Mouse (Mus musculus) intestine, postnatal 0 days (tissue): ENCODE results near the gene Prr36. TPM values are rescaled to one million over a fixed set of nuclear protein-coding genes. Genes with fewer than 3 reads are reported as not detected.
A peak's percentile ranks its signal among the peaks of the same experiment; 100 is the strongest.

Experiments used
- ATAC-seq: fragments of 200-750 bp; cut with Nextera tagmentation; 2 replicates; pipeline ENCODE4 v1.8.0; 2017; ENCODE audit warnings: mild to moderate bottlenecking, moderate TSS enrichment, moderate library complexity
- H3K27ac ChIP-seq: fragments of 300-500 bp; sonication (generic); 2 replicates; pipeline ENCODE4 v1.5.1; 2014; ENCODE audit warnings: mild to moderate bottlenecking, low read depth, low read length, moderate library complexity
- H3K27me3 ChIP-seq: fragments of 300-500 bp; sonication (generic); replicated peaks from 2 replicates; pipeline ENCODE4 v1.6.1; 2014; ENCODE audit warnings: low read length, mixed read lengths; ENCODE audit not compliant: control insufficient read depth, insufficient read depth
- H3K36me3 ChIP-seq: fragments of 300-500 bp; sonication (generic); 2 replicates; pipeline ENCODE4 v1.6.1; 2014; ENCODE audit warnings: mild to moderate bottlenecking, moderate library complexity; ENCODE audit not compliant: control insufficient read depth, insufficient read depth
- H3K4me1 ChIP-seq: fragments of 300-500 bp; sonication (generic); replicated peaks from 2 replicates; pipeline ENCODE4 v1.6.1; 2014; ENCODE audit warnings: antibody characterized with exemption, low read length, mixed read lengths; ENCODE audit not compliant: control insufficient read depth, insufficient read depth
- H3K4me2 ChIP-seq: fragments of 300-500 bp; sonication (generic); replicated peaks from 2 replicates; pipeline ENCODE4 v1.6.1; 2014; ENCODE audit warnings: low read depth, mild to moderate bottlenecking, moderate library complexity
- H3K4me3 ChIP-seq: fragments of 300-500 bp; sonication (generic); 2 replicates; pipeline ENCODE4 v1.5.1; 2014; ENCODE audit warnings: low read depth, low read length
- H3K9ac ChIP-seq: fragments of 300-500 bp; sonication (generic); 2 replicates; pipeline ENCODE4 v1.6.1; 2014; ENCODE audit warnings: mild to moderate bottlenecking, low read depth, low read length
- H3K9me3 ChIP-seq: fragments of 300-500 bp; sonication (generic); 2 replicates; pipeline ENCODE4 v1.6.1; 2016; ENCODE audit warnings: mixed run types; ENCODE audit not compliant: control insufficient read depth
- CTCF ChIP-seq: sonication (generic); IDR thresholded peaks from 2 replicates; pipeline ENCODE4 v1.5.1; 2016; ENCODE audit warnings: low read depth, mild to moderate bottlenecking, control low read depth, antibody characterized with exemption, moderate library complexity
- WGBS: fragments of 180-500 bp; shearing (Covaris S2); extraction: QIAGEN DNeasy Blood & Tissue Kit; methylation state at CpG from one replicate; pipeline ENCODE4 v1.1.7; 2014; 5-methylcytosine and 5-hydroxymethylcytosine counted together
- polyA plus RNA-seq: library from polyadenylated mRNA; unstranded; fragments of >200 nt; fragmentation: Nextera tagmentation; extraction: Ambion mirVana; gene quantifications from 2 replicates; pipeline ENCODE4 v1.2.1, GENCODE M21; 2015

Gene Prr36
- polyA plus RNA-seq, 1 experiment from 2014 or later, result 0.99 TPM

DNA sequence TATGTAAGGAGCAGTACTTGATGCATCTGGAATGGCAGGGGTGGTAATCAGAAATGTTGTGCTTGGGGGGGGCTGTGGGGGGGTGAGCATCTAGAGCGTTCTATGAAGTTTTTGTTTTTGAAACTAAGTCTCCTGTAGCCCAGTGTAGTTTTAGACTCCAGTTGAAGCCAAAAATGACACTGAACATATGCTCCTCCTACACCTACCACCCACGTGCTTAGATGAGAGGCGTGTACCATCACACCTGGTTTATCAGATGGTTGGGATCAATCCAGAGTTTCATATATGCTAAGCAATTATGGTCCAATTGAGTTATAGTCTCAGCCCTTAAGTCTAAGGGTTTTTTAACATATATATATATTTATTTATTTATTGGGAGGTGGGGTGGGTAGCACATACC, 2.4 kb upstream of the Prr36 start:
- no peak overlapping the region for H3K27ac ChIP-seq
- 75% methylated on average over 3 of the region's 3 CpGs for WGBS
- 0 out of 2 replicates have a peak, but pooled peaks cover 8% of the 10 kb centered on the region for H3K4me1 ChIP-seq
- no peaks in the 10 kb centered on the region for H3K9me3 ChIP-seq
- H3K9ac ChIP-seq, result no peak overlapping the region
- H3K36me3 ChIP-seq, result no peaks in the 10 kb centered on the region
- ATAC-seq, result no peak
- no peak overlapping the region for H3K4me3 ChIP-seq
- no peak for TF ChIP-seq CTCF
- H3K4me2 ChIP-seq, result no peak overlapping the region
- H3K27me3 ChIP-seq, result peaks cover 21% of the 10 kb centered on the region

DNA sequence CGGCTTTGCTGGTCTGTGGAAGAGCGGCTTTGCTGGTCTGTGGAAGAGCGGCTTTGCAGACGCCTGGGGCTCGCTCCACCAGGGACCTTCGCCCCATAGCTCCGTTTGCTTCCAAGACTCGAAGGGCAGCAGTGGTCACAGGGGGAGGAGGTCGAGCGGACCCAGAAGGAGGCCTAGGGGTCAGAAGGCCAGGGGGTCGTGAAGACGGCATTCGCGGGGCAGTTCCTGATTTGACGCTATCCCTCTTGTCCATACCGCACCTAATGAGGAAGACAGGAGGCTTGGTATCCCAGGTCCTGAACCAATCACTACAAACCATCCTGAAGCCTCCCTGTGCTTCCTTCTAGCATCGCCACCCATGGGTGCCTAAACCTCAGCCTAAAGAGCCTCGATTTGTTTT, 963 bp downstream of the Prr36 start:
- no peak for ATAC-seq

GRCm38 (mm10) chr8:4214006-4214980, 3.0 kb downstream of the Prr36 start:
- WGBS, result 5% methylated on average over 33 of the region's 33 CpGs
- Histone ChIP-seq H3K4me2 (peak overlapping the region; percentile 90), H3K4me1 (peaks cover 16% of the 10 kb centered on the region), H3K27me3 (peaks cover 21% of the 10 kb centered on the region), H3K27ac (peak overlapping the region; percentile 64; the same call in 1 of the 2 replicates), H3K9ac (0 out of 2 replicates have a peak overlapping the region, but pooled peaks have one; percentile 37), H3K4me3 (peak overlapping the region; percentile 41), H3K36me3 (no peaks in the 10 kb centered on the region), H3K9me3 (no peaks in the 10 kb centered on the region)
- no peak for TF ChIP-seq CTCF
- ATAC-seq, result peak; percentile 81

More for the DNA sequence above, 963 bp downstream of the Prr36 start:
- peaks cover 16% of the 10 kb centered on the region for H3K4me1 ChIP-seq
- no peak overlapping the region for H3K27ac ChIP-seq
- WGBS, result 11% methylated on average over 18 of the region's 18 CpGs
- H3K9me3 ChIP-seq, result no peaks in the 10 kb centered on the region
- H3K36me3 ChIP-seq, result no peaks in the 10 kb centered on the region
- H3K27me3 ChIP-seq, result peaks cover 21% of the 10 kb centered on the region
- peak overlapping the region; percentile 46 for H3K4me3 ChIP-seq
- no peak overlapping the region; the same call in 1 of the 2 replicates for H3K9ac ChIP-seq
- no peak for TF ChIP-seq CTCF
- peak overlapping the region; percentile 72 for H3K4me2 ChIP-seq

DNA sequence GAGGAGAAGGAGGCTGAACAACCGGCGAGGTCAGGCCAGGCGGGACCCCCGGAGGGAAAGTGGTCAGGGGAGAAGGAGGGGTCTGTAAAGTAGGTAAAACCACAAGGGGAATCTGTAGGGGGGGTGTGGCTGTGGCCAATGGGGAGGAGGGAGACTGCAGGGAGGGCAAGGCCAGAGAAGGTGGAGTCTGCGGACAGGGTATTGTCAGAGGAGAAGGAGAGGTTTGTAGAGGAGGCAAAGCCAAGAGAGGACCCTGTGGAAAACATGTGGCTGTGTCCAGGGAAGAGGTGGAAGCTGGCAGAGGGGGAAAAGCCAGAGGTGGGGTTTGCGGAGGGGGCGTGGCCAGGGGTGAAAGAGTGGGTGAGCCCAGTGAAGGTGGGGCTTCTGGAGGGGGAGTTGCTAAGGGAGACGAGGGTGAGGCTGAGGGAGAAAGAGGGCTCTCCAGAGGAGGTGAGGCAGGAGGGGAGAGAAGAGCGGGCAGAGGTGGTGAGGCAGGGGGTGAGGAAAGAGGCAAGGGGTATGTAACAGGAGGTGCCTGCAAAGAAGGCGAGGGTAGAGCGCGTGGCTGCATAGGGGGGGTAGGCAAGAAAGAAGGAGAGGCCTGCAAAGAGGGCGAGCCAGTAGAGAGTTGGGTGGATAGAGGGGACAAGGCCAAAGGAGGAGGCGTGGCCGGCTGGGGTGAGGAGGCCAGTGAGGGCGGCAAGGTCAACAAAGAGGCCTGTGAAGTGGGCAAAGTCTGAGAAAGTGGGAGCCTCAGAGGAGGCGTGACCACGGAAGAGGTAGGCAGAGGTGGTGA, 3.9 kb downstream of the Prr36 start:
- peak overlapping the region; percentile 37 for H3K9ac ChIP-seq
- TF ChIP-seq CTCF, result no peak
- H3K27ac ChIP-seq, result peak overlapping the region; percentile 21; the same call in 1 of the 2 replicates
- H3K4me3 ChIP-seq, result peak overlapping the region; percentile 41
- WGBS, result 3% methylated on average over 18 of the region's 18 CpGs
- no peaks in the 10 kb centered on the region for H3K9me3 ChIP-seq
- ATAC-seq, result peak; percentile 67
- H3K4me2 ChIP-seq, result peak overlapping the region; percentile 90
- H3K4me1 ChIP-seq, result peaks cover 16% of the 10 kb centered on the region
- H3K27me3 ChIP-seq, result peaks cover 21% of the 10 kb centered on the region
- no peaks in the 10 kb centered on the region for H3K36me3 ChIP-seq

DNA sequence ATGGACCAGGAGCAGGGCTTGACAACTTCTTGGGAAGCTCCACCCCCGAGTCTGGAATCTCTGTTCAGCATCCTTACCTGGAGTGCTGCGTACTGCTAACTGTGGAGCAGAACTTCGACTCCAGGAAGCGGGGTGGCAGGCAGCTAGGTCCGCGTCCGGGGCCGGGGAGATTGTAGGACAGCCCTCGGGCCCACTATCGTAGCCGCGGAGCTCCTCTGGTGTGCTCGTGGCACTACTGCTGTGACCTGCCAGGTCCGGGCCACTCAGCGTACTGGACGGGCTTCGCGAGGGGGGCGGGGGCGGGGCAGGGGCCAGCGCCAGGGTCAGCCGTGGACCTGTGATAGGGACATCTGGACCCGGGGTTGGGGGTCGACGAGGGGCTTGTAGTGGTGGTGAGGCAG, 4.5 kb downstream of the Prr36 start:
- Histone ChIP-seq H3K9ac (peak overlapping the region; percentile 37), H3K4me1 (peaks cover 16% of the 10 kb centered on the region), H3K9me3 (no peaks in the 10 kb centered on the region), H3K4me3 (peak overlapping the region; percentile 41), H3K27me3 (peaks cover 16% of the 10 kb centered on the region), H3K4me2 (peak overlapping the region; percentile 90), H3K36me3 (no peaks in the 10 kb centered on the region), H3K27ac (peak overlapping the region; percentile 21; the same call in 1 of the 2 replicates)
- under 1% methylated on average over 25 of the region's 25 CpGs for WGBS
- ATAC-seq, result no peak; the same call in 1 of the 2 replicates
- TF ChIP-seq CTCF, result no peak

DNA sequence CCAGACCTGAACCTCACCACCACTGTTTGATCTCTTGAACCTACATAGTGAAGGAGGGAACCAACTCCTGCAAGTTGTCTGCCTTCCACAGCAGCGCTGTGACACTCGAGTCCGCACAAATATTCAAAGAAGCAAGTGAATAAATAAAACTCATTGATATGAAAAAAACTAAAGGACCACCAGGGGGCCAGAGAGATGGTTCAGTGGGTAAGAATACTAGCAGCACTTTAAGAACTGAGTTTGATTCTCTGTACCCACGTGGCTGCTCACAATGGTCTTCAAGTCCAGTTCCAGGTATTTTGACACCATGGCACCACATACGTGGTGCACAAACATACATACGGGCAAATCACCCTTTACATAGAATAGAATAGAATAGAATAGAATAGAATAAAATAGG, 6.2 kb downstream of the Prr36 start:
- no peak overlapping the region for H3K4me3 ChIP-seq
- no peak overlapping the region for H3K9ac ChIP-seq
- 77% methylated on average over 6 of the region's 6 CpGs for WGBS
- ATAC-seq, result no peak
- no peaks in the 10 kb centered on the region for H3K9me3 ChIP-seq
- H3K4me1 ChIP-seq, result peaks cover 11% of the 10 kb centered on the region
- peak; percentile 18; the same call in 1 of the 2 replicates for TF ChIP-seq CTCF
- no peak overlapping the region for H3K4me2 ChIP-seq
- H3K27me3 ChIP-seq, result peaks cover 4% of the 10 kb centered on the region
- 0 out of 2 replicates have a peak, but pooled peaks cover 5% of the 10 kb centered on the region for H3K36me3 ChIP-seq
- H3K27ac ChIP-seq, result no peak overlapping the region
